In genomic region chr11:3129852-3130251, GRCm38 (mm10) we compare ENCODE assay signal across 8 mouse cellular contexts.
DNase-seq lines count a peak whose midpoint lies in the region; TF ChIP-seq lines count a peak whose summit lies in the region.
"Not testable (repeated sequence)": the region's sequence is repeated elsewhere in the genome, so short reads cannot be mapped to it uniquely, and the experiment has no call there.

No protein-coding gene starts in this region.

- DNase-seq in T-cell, adult 2 months (ENCODE audit: low spot score), result peak; percentile 65
- peak; percentile 61 to 69 for DNase-seq in cerebellum, postnatal 10 days
- DNase-seq in gastrocnemius, adult 8-10 months (ENCODE audit: low spot score in 2 of 2), result peak; percentile 87 to 90
- peak; percentile 75 for DNase-seq in heart, postnatal 4 days
- DNase-seq in layer of hippocampus, postnatal 14 days (ENCODE audit: low spot score in 2 of 2), result peak; percentile 77 to 83
- peak; percentile 80 for DNase-seq in lung, adult 2 months
- DNase-seq in right cerebral cortex, adult 2 months (ENCODE audit: low spot score in 2 of 2), result peak; percentile 53 to 79
- DNase-seq in thymus, postnatal 14 days, result peak; percentile 71

- 85% methylated on average over 7 of the region's 8 CpGs for WGBS in lung, adult 2 months

- H3K4me3 ChIP-seq in lung, adult 2 months (replicated peaks; ENCODE audit: extremely low read depth, low read depth, low read length), result not testable (repeated sequence)

- not testable (repeated sequence) for H3K4me1 ChIP-seq in lung, adult 2 months (ENCODE audit: control insufficient read depth, insufficient read depth, low read length)

- TF ChIP-seq CTCF in lung, adult 2 months (IDR thresholded peaks at IDR 0.05; ENCODE audit: insufficient read depth, low read length), result not testable (repeated sequence)

- not testable (repeated sequence) for TF ChIP-seq POLR2A in lung, adult 2 months (IDR thresholded peaks at IDR 0.05; ENCODE audit: borderline replicate concordance, extremely low read depth, low read depth, low read length)
